Mouse (Mus musculus): ENCODE data around the gene Jakmip3. TPM values are rescaled to one million over a fixed set of nuclear protein-coding genes. Genes with fewer than 3 reads are reported as not detected.
A peak's percentile ranks its signal among the peaks of the same experiment; 100 is the strongest.

Gene Jakmip3
- polyA plus RNA-seq, 1 experiment from 2014 or later = 1.2 TPM

DNA sequence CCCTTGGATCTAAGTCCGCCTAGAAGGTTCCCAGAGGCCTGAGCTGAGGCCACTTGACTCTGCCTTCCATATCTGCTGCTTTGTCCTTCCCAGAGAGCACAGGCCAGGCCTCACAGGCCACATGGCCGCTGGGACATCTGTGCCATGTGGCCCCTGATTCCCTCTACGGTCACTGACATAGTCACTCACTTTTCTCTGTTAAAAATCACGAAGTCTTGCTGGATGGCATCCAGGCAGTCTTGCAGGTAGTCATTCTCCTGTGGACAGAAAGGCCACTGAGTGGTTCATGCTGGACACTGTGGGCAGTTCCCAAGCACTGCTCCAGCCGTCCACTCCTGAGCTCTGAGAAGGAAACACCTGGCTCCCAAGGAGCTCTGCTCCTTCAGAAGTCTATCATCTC lies 164.5 kb downstream of the Jakmip3 start:
- no peak overlapping the region for H3K4me3 ChIP-seq (replicated peaks)
- WGBS = 87% methylated on average over 5 of the region's 5 CpGs
- H3K4me1 ChIP-seq (replicated peaks) = peaks cover 17% of the 10 kb centered on the region; the same call in 1 of the 2 replicates
- no peak overlapping the region for H3K27ac ChIP-seq
- no peaks in the 10 kb centered on the region for H3K9me3 ChIP-seq
- no peak for ATAC-seq
- H3K27me3 ChIP-seq = no peaks in the 10 kb centered on the region
- H3K9ac ChIP-seq (replicated peaks) = no peak overlapping the region
- peaks cover 18% of the 10 kb centered on the region for H3K36me3 ChIP-seq
- no peak overlapping the region for H3K4me2 ChIP-seq (replicated peaks)

DNA sequence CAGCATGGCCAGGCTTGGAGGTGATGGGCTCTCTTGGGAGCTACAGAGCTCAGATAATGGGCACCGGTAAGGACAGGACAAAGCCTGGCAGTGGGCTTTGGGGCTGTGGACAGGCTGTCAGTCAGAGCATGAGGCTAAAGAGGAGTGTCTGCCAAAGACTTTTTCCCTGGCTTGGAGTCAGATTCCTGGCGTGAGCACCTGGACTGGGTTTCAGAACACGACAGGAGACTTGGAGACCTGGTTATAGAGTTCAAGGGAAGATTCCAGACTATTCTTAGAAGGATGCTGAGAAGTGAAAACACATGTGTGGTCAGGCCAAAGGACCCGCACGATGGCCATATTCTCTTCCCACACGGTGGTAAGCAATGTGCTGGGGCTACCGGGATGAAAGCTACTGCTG lies 165.2 kb downstream of the Jakmip3 start:
- Histone ChIP-seq H3K4me2 (replicated peaks) (no peak overlapping the region), H3K4me3 (replicated peaks) (no peak overlapping the region), H3K9ac (replicated peaks) (no peak overlapping the region), H3K9me3 (no peaks in the 10 kb centered on the region), H3K4me1 (replicated peaks) (peaks cover 17% of the 10 kb centered on the region; the same call in 1 of the 2 replicates), H3K27ac (no peak overlapping the region), H3K36me3 (peaks cover 11% of the 10 kb centered on the region), H3K27me3 (no peaks in the 10 kb centered on the region)
- no peak for ATAC-seq
- WGBS = 87% methylated on average over 7 of the region's 7 CpGs

DNA sequence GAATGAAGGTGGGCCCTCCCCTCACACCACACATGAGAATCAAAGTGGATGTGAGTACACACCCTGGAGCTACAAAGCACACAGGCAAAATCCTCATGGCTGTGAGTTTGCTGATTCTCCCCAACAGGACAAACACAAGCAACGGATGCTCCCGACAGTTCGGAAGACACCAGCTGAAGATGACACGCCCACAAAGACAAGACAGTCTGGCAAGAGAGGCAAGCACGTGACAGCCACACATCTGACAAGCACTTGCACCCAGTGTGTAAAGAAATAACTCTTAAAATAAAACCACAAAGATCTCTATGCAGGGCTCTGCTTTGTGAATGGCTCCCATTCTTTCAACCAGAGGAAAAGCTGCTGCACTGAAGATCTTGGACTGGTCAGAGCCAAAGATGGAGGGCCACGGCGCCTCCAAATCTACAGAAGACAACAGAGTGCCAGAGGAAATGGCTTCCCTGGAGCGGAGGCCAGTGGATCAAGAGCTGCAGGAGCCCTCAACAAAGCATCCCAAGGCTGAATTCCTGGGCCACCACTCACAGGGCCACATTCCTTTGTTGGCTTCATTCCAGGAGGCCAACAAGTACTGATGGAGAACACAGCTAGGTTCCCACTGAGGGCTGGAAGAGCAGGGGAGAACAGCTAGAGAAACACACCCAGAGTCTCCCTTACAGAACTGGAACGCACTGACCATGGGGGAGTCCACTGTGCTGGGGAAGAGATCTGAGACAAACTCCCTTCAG lies 167.5 kb downstream of the Jakmip3 start:
- H3K9ac ChIP-seq (replicated peaks) = no peak overlapping the region
- H3K4me1 ChIP-seq (replicated peaks) = peaks cover 8% of the 10 kb centered on the region; the same call in 1 of the 2 replicates
- 85% methylated on average over 9 of the region's 9 CpGs for WGBS
- H3K9me3 ChIP-seq = no peaks in the 10 kb centered on the region
- no peak overlapping the region for H3K27ac ChIP-seq
- H3K36me3 ChIP-seq = no peaks in the 10 kb centered on the region
- no peak overlapping the region for H3K4me3 ChIP-seq (replicated peaks)
- ATAC-seq = no peak
- H3K27me3 ChIP-seq = no peaks in the 10 kb centered on the region
- H3K4me2 ChIP-seq (replicated peaks) = no peak overlapping the region

DNA sequence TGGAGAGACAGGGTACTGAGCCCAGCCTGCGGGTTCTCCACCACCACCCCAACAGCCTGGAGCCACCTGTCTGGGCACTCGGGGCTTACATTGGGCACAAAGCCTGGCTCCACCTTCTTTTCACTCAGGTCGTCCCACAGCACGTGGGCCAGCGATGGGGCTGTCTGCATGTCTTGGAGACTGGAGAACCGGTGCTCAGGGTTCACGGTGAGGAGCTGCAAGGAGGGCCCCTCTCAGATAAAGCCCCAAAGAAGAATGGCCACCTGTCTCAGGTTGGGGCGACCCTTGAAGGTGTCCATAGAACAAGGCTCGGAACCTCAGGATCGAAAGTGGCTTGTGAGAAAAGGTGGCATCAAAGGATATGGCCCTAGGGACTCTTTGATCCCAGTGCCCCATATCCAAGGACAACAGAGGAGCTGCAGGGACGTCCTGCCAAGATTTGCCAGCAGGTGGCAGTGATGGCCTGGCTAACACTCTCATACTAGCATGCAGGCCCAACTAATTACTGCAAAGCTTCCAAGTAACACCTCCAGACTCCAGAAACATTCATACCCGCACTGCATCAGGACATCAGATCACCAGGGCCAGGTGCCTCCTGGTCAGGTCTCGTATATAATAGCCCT lies 178.7 kb downstream of the Jakmip3 start:
- Histone ChIP-seq H3K9ac (replicated peaks) (no peak overlapping the region), H3K4me2 (replicated peaks) (no peak overlapping the region), H3K4me1 (replicated peaks) (no peaks in the 10 kb centered on the region), H3K27me3 (0 out of 2 replicates have a peak, but pooled peaks cover 4% of the 10 kb centered on the region), H3K27ac (no peak overlapping the region), H3K4me3 (replicated peaks) (no peak overlapping the region), H3K36me3 (no peaks in the 10 kb centered on the region), H3K9me3 (no peaks in the 10 kb centered on the region)
- 45% methylated on average over 13 of the region's 13 CpGs for WGBS
- ATAC-seq = peak; percentile 63

GRCm38 (mm10) chr7:139119775-139120153 lies 179.2 kb downstream of the Jakmip3 start:
- Histone ChIP-seq H3K4me3 (replicated peaks) (no peak overlapping the region), H3K9me3 (no peaks in the 10 kb centered on the region), H3K27ac (no peak overlapping the region), H3K27me3 (0 out of 2 replicates have a peak, but pooled peaks cover 4% of the 10 kb centered on the region), H3K36me3 (no peaks in the 10 kb centered on the region), H3K9ac (replicated peaks) (no peak overlapping the region), H3K4me2 (replicated peaks) (no peak overlapping the region), H3K4me1 (replicated peaks) (no peaks in the 10 kb centered on the region)
- WGBS = 78% methylated on average over 2 of the region's 2 CpGs
- ATAC-seq = peak; percentile 68

GRCm38 (mm10) chr7:139125881-139126280 lies 185.4 kb downstream of the Jakmip3 start:
- ATAC-seq = no peak
- H3K4me1 ChIP-seq (replicated peaks) = peaks cover 17% of the 10 kb centered on the region
- H3K9ac ChIP-seq (replicated peaks) = no peak overlapping the region
- no peak overlapping the region for H3K27ac ChIP-seq
- no peak overlapping the region for H3K4me2 ChIP-seq (replicated peaks)
- H3K9me3 ChIP-seq = no peaks in the 10 kb centered on the region
- H3K27me3 ChIP-seq = no peaks in the 10 kb centered on the region
- H3K4me3 ChIP-seq (replicated peaks) = no peak overlapping the region
- WGBS = 93% methylated on average over 4 of the region's 4 CpGs
- H3K36me3 ChIP-seq = no peaks in the 10 kb centered on the region

GRCm38 (mm10) chr7:139126549-139126948 lies 186.0 kb downstream of the Jakmip3 start:
- no peak overlapping the region for H3K27ac ChIP-seq
- 74% methylated on average over 7 of the region's 7 CpGs for WGBS
- H3K4me1 ChIP-seq (replicated peaks) = peaks cover 17% of the 10 kb centered on the region
- no peaks in the 10 kb centered on the region for H3K9me3 ChIP-seq
- no peak for ATAC-seq
- H3K9ac ChIP-seq (replicated peaks) = no peak overlapping the region
- no peak overlapping the region for H3K4me3 ChIP-seq (replicated peaks)
- H3K36me3 ChIP-seq = no peaks in the 10 kb centered on the region
- H3K27me3 ChIP-seq = no peaks in the 10 kb centered on the region
- H3K4me2 ChIP-seq (replicated peaks) = no peak overlapping the region

DNA sequence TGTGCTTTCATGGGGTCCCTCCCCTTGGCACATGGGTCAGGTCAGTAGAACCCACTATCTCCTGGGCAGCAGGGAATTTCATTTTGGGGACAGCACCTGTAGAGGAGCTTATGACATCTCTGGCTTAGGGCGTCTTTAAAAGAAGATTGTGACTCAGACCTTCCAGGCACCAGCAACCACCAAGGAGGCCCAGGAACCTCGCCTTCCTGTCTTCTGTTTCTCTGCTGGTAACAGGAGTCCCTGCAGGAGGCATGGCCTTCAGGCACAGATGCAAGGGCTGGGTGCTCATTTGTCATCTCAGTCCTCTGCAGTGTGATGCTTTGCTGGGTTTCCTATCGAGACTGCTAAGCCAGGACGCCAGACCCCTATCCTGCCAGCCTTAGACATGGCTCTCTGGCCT lies 188.5 kb downstream of the Jakmip3 start:
- H3K4me2 ChIP-seq (replicated peaks) = no peak overlapping the region

DNA sequence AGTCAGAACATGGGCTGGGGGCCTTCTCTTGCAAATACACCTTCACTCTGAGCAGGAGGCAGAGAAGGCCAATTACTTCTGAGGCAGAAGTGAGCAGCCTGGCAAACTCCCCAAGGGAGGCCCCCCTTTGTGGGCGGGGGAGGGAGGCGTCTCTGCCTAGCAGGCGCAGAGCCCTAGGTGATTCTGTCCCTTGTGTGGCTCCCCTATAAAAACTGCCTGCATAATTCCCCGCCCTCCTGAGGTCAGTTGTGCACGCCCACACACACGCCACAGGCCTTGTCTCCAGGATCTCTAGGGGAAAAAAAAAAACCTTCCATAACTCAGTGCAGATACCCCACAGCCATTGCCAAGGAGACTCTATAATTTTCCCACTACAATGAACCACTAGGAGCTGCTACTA lies 189.8 kb downstream of the Jakmip3 start:
- Histone ChIP-seq H3K9ac (replicated peaks) (no peak overlapping the region), H3K9me3 (no peaks in the 10 kb centered on the region), H3K4me1 (replicated peaks) (peaks cover 17% of the 10 kb centered on the region), H3K27ac (no peak overlapping the region), H3K27me3 (no peaks in the 10 kb centered on the region), H3K4me2 (replicated peaks) (no peak overlapping the region), H3K36me3 (no peaks in the 10 kb centered on the region), H3K4me3 (replicated peaks) (no peak overlapping the region)
- ATAC-seq = no peak
- 41% methylated on average over 6 of the region's 6 CpGs for WGBS

More for the DNA sequence above, 188.5 kb downstream of the Jakmip3 start:
- H3K9ac ChIP-seq (replicated peaks) = no peak overlapping the region
- no peak overlapping the region for H3K4me3 ChIP-seq (replicated peaks)
- H3K4me1 ChIP-seq (replicated peaks) = peaks cover 17% of the 10 kb centered on the region
- WGBS = 79% methylated on average over 4 of the region's 4 CpGs
- no peaks in the 10 kb centered on the region for H3K9me3 ChIP-seq
- no peak for ATAC-seq
- H3K36me3 ChIP-seq = no peaks in the 10 kb centered on the region
- H3K27ac ChIP-seq = no peak overlapping the region
- no peaks in the 10 kb centered on the region for H3K27me3 ChIP-seq

GRCm38 (mm10) chr7:139131538-139131937 lies 191.0 kb downstream of the Jakmip3 start:
- peaks cover 26% of the 10 kb centered on the region for H3K4me1 ChIP-seq (replicated peaks)
- no peaks in the 10 kb centered on the region for H3K27me3 ChIP-seq
- H3K4me3 ChIP-seq (replicated peaks) = no peak overlapping the region
- H3K36me3 ChIP-seq = no peaks in the 10 kb centered on the region
- WGBS = 73% methylated on average over 8 of the region's 8 CpGs
- H3K9me3 ChIP-seq = no peaks in the 10 kb centered on the region
- H3K9ac ChIP-seq (replicated peaks) = no peak overlapping the region
- H3K27ac ChIP-seq = no peak overlapping the region
- no peak overlapping the region for H3K4me2 ChIP-seq (replicated peaks)
- ATAC-seq = no peak

GRCm38 (mm10) chr7:139133446-139133845 lies 192.9 kb downstream of the Jakmip3 start:
- H3K36me3 ChIP-seq = no peaks in the 10 kb centered on the region
- no peak overlapping the region for H3K4me3 ChIP-seq (replicated peaks)
- H3K4me2 ChIP-seq (replicated peaks) = no peak overlapping the region
- no peak for ATAC-seq
- no peak overlapping the region for H3K9ac ChIP-seq (replicated peaks)
- WGBS = 76% methylated on average over 3 of the region's 3 CpGs
- H3K9me3 ChIP-seq = no peaks in the 10 kb centered on the region
- no peaks in the 10 kb centered on the region for H3K27me3 ChIP-seq
- H3K27ac ChIP-seq = no peak overlapping the region
- H3K4me1 ChIP-seq (replicated peaks) = peaks cover 34% of the 10 kb centered on the region

Measured in midbrain, embryonic 13.5 days (tissue).